16 mouse cellular contexts compared by ENCODE assay signal in the genomic region with DNA sequence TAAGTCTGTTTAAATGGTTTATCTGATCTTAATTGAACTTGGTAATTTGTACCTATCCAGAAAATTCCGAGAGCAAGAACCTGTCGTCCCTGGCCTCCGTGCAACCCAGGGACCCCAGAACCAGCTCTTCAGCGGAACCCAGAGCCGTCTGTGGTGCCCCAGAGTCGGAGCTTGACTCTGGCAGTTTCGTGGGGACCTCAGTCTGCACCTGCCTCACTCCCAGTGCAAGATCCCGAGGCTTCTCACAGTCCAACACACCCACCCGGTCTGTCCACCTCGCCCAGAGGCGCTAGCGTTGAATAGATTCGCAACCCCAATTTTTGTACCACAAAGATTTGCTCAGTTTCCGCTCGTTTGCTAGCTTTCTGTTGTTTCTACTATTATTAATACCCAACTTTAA.
"Had no signal": no experiment of that assay in that cellular context is flagged by ENCODE, and none has a peak within 500 bp of the region (broad histone marks: within the 10 kb centered on the region; RNA-seq: fewer than 3 reads in every experiment).

No protein-coding gene starts in this region.

- DNase-seq: retina, postnatal 1 day; right cerebral cortex, adult 18-20 months; right cerebral cortex, postnatal 14 days; right cerebral cortex, postnatal 25 days; right cerebral cortex, postnatal 4 days; spleen, adult 18-20 months; thymus, adult 18-20 months; thymus, adult 2 months; thymus, postnatal 14 days; thymus, postnatal 25 days; thymus, postnatal 36 days; thymus, postnatal 4 days had no signal

- H3K4me3 ChIP-seq: neural tube, embryonic 13.5 days; neural tube, embryonic 15.5 days; stomach, embryonic 15.5 days had no signal

- H3K9ac ChIP-seq: neural tube, embryonic 13.5 days; neural tube, embryonic 15.5 days; stomach, embryonic 15.5 days had no signal

- H3K27me3 ChIP-seq: neural tube, embryonic 13.5 days; neural tube, embryonic 15.5 days; stomach, embryonic 15.5 days had no signal

- H3K4me2 ChIP-seq: neural tube, embryonic 13.5 days; neural tube, embryonic 15.5 days; stomach, embryonic 15.5 days had no signal

- H3K27ac ChIP-seq: neural tube, embryonic 13.5 days; neural tube, embryonic 15.5 days; stomach, embryonic 15.5 days; stomach, postnatal 0 days had no signal

- H3K4me1 ChIP-seq: neural tube, embryonic 13.5 days; neural tube, embryonic 15.5 days; stomach, embryonic 15.5 days had no signal

- H3K9me3 ChIP-seq: neural tube, embryonic 13.5 days; neural tube, embryonic 15.5 days; stomach, embryonic 15.5 days had no signal

- H3K36me3 ChIP-seq: neural tube, embryonic 13.5 days; neural tube, embryonic 15.5 days; stomach, embryonic 15.5 days had no signal
